Mouse (Mus musculus) CD4-positive naive resting alpha-beta T cell, adult 76 days (primary cell): ENCODE measurements around the gene Ift122. TPM values are rescaled to one million over a fixed set of nuclear protein-coding genes. Genes with fewer than 3 reads are reported as not detected.

Source experiments
- total RNA-seq: library from RNA; stranded (reverse); gene quantifications from one replicate; pipeline ENCODE4 v1.2.4, GENCODE M21; 2023

Gene Ift122
- 2.3 TPM for total RNA-seq

GRCm38 (mm10) chr6:115853091-115853813 is at the start of gene Ift122, which contains the start of gene Mbd4:
Ift122 (plus strand) TSS chr6:115853470.
Mbd4 (minus strand) TSS chr6:115853371.

GRCm38 (mm10) chr6:115808488-115809231 is 44.6 kb upstream of the Ift122 start, which contains the start of gene Rpl32:
Rpl32 (minus strand) TSS chr6:115808747.

GRCm38 (mm10) chr6:115838161-115838597 is 15.1 kb upstream of the Ift122 start, which contains the start of gene Efcab12:
Efcab12 (minus strand) TSS chr6:115838412.

GRCm38 (mm10) chr6:115931639-115932038 is 78.4 kb downstream of the Ift122 start, which contains the start of gene Rho:
Rho (plus strand) TSS chr6:115931748.

GRCm38 (mm10) chr6:115944638-115945037 is 91.4 kb downstream of the Ift122 start, which contains the start of gene H1foo:
H1foo (plus strand) TSS chr6:115944938.

Other genes with a start within 250 kb of the Ift122 start
- gene Raf1, start 176.8 kb upstream of the Ift122 start, total RNA-seq = 140 TPM
- not detected for gene Tmem40, start 91.1 kb upstream of the Ift122 start, total RNA-seq
- gene Cand2, start 78.9 kb upstream of the Ift122 start, total RNA-seq = 8.0 TPM
- 3,187 TPM for gene Rpl32, start 44.7 kb upstream of the Ift122 start, total RNA-seq
- 0.70 TPM for gene Efcab12, start 15.1 kb upstream of the Ift122 start, total RNA-seq
- gene Mbd4, start 99 bp upstream of the Ift122 start, total RNA-seq = 6.4 TPM
- gene Rho, start 78.3 kb downstream of the Ift122 start, total RNA-seq = not detected
- gene H1foo, start 91.5 kb downstream of the Ift122 start, total RNA-seq = not detected
- 29.4 TPM for gene Plxnd1, start 141.5 kb downstream of the Ift122 start, total RNA-seq